9 mouse cellular contexts compared by ENCODE assay signal in genomic region chr7:100493484-100494414, GRCm38 (mm10). TPM values are rescaled to one million over a fixed set of nuclear protein-coding genes. Genes with fewer than 3 reads are reported as not detected.
A peak's percentile ranks its signal among the peaks of the same experiment; 100 is the strongest.
DNase-seq lines count a peak whose midpoint lies in the region; ATAC-seq and TF ChIP-seq lines count a peak whose summit lies in the region.
"Had no signal": no experiment of that assay in that cellular context is flagged by ENCODE, and none has a peak within 500 bp of the region (broad histone marks: within the 10 kb centered on the region; RNA-seq: fewer than 3 reads in every experiment).

No protein-coding gene starts in this region.

- peak overlapping the region; percentile 51; the same call in 1 of the 2 replicates for H3K9ac ChIP-seq in forebrain, embryonic 14.5 days (ENCODE audit: low read length)
- H3K9ac ChIP-seq in intestine, embryonic 14.5 days (ENCODE audit: low read length), result peak overlapping the region; percentile 38
- H3K9ac ChIP-seq in lung, embryonic 14.5 days, result peak overlapping the region; percentile 57
- peak overlapping the region; percentile 38; the same call in 1 of the 2 replicates for H3K9ac ChIP-seq in neural tube, embryonic 15.5 days (replicated peaks)

- DNase-seq in adrenal gland, adult 18-20 months (ENCODE audit: low spot score in 2 of 2), result peak; percentile 30 to 44
- DNase-seq in adrenal gland, postnatal 25 days, result no peak
- DNase-seq in ZHBTc4 (ENCODE audit: low read depth, low spot score), result peak; percentile 60
- DNase-seq in forebrain, embryonic 14.5 days (ENCODE audit: low spot score), result peak; percentile 72
- peak; percentile 77 for DNase-seq in intestine, embryonic 14.5 days (ENCODE audit: low spot score)
- DNase-seq in lung, embryonic 14.5 days, result peak; percentile 89
- no peak for DNase-seq in urinary bladder, adult 2 months (ENCODE audit: low spot score)

- no peaks in the 10 kb centered on the region for H3K36me3 ChIP-seq in forebrain, embryonic 14.5 days (ENCODE audit: control insufficient read depth, insufficient read depth, low read length)
- peaks cover 19% of the 10 kb centered on the region for H3K36me3 ChIP-seq in intestine, embryonic 14.5 days (ENCODE audit: control insufficient read depth, insufficient read depth, low read length)
- peaks cover 28% of the 10 kb centered on the region for H3K36me3 ChIP-seq in lung, embryonic 14.5 days (ENCODE audit: insufficient read depth)
- no peaks in the 10 kb centered on the region for H3K36me3 ChIP-seq in neural tube, embryonic 15.5 days

- H3K9me3 ChIP-seq in forebrain, embryonic 14.5 days (replicated peaks; ENCODE audit: control insufficient read depth, low read length), result no peaks in the 10 kb centered on the region
- H3K9me3 ChIP-seq in intestine, embryonic 14.5 days (ENCODE audit: control insufficient read depth, low read length), result no peaks in the 10 kb centered on the region
- no peaks in the 10 kb centered on the region for H3K9me3 ChIP-seq in lung, embryonic 14.5 days (ENCODE audit: low read depth, low read length)
- H3K9me3 ChIP-seq in neural tube, embryonic 15.5 days (replicated peaks), result no peaks in the 10 kb centered on the region

- H3K4me2 ChIP-seq in forebrain, embryonic 14.5 days (ENCODE audit: low read length), result peak overlapping the region; percentile 69
- peak overlapping the region; percentile 87 for H3K4me2 ChIP-seq in intestine, embryonic 14.5 days (ENCODE audit: low read length)
- peak overlapping the region; percentile 93 for H3K4me2 ChIP-seq in lung, embryonic 14.5 days
- peak overlapping the region; percentile 83 for H3K4me2 ChIP-seq in neural tube, embryonic 15.5 days

- TF ChIP-seq CTCF in lung, embryonic 14.5 days (IDR thresholded peaks at IDR 0.05; ENCODE audit: low read depth), result no peak

- H3K4me3 ChIP-seq in forebrain, embryonic 14.5 days (ENCODE audit: low read depth, low read length), result peak overlapping the region; percentile 32
- H3K4me3 ChIP-seq in intestine, embryonic 14.5 days (ENCODE audit: low read depth, low read length), result peak overlapping the region; percentile 43
- H3K4me3 ChIP-seq in lung, embryonic 14.5 days (ENCODE audit: low read depth, low read length), result peak overlapping the region; percentile 52
- peak overlapping the region; percentile 42 for H3K4me3 ChIP-seq in neural tube, embryonic 15.5 days (replicated peaks)

- H3K27me3 ChIP-seq in forebrain, embryonic 14.5 days (replicated peaks; ENCODE audit: control insufficient read depth, insufficient read depth, low read length), result no peaks in the 10 kb centered on the region
- H3K27me3 ChIP-seq in intestine, embryonic 14.5 days (replicated peaks; ENCODE audit: control insufficient read depth, insufficient read depth, low read length), result no peaks in the 10 kb centered on the region
- H3K27me3 ChIP-seq in lung, embryonic 14.5 days (ENCODE audit: insufficient read depth, low read length), result no peaks in the 10 kb centered on the region
- H3K27me3 ChIP-seq in neural tube, embryonic 15.5 days (replicated peaks), result peaks cover 6% of the 10 kb centered on the region; the same call in 1 of the 2 replicates

- peaks cover 20% of the 10 kb centered on the region; the same call in 1 of the 2 replicates for H3K4me1 ChIP-seq in forebrain, embryonic 14.5 days (ENCODE audit: control insufficient read depth, insufficient read depth, low read length)
- peaks cover 41% of the 10 kb centered on the region for H3K4me1 ChIP-seq in intestine, embryonic 14.5 days (replicated peaks; ENCODE audit: control insufficient read depth, insufficient read depth, low read length)
- H3K4me1 ChIP-seq in lung, embryonic 14.5 days (ENCODE audit: insufficient read depth), result peaks cover 17% of the 10 kb centered on the region
- H3K4me1 ChIP-seq in neural tube, embryonic 15.5 days, result peaks cover 42% of the 10 kb centered on the region

- WGBS in forebrain, embryonic 14.5 days, result 42% methylated on average over 19 of the region's 19 CpGs
- WGBS in intestine, embryonic 14.5 days, result 29% methylated on average over 19 of the region's 19 CpGs
- WGBS in lung, embryonic 14.5 days, result 25% methylated on average over 19 of the region's 19 CpGs
- 33% methylated on average over 19 of the region's 19 CpGs for WGBS in neural tube, embryonic 15.5 days

- no peak overlapping the region for H3K27ac ChIP-seq in forebrain, embryonic 14.5 days (ENCODE audit: low read depth, low read length)
- peak overlapping the region; percentile 55; the same call in 1 of the 2 replicates for H3K27ac ChIP-seq in intestine, embryonic 14.5 days (ENCODE audit: low read depth)
- peak overlapping the region; percentile 73 for H3K27ac ChIP-seq in lung, embryonic 14.5 days (ENCODE audit: low read depth)
- peak overlapping the region; percentile 41; the same call in 1 of the 2 replicates for H3K27ac ChIP-seq in neural tube, embryonic 15.5 days (replicated peaks)

- ATAC-seq in forebrain, embryonic 14.5 days, result peak; percentile 26; the same call in 1 of the 2 replicates
- no peak for ATAC-seq in intestine, embryonic 14.5 days (replicated peaks; ENCODE audit: low FRiP score, low TSS enrichment, low read depth)
- peak; percentile 45 for ATAC-seq in lung, embryonic 14.5 days (ENCODE audit: insufficient read depth)
- no peak for ATAC-seq in neural tube, embryonic 15.5 days (ENCODE audit: low FRiP score)

RNA-seq across cellular contexts. Expression of gene Ucp2, which starts 0.6 kb away (rescaled TPM):
- 100 to 1,000 TPM; 218 to 286 TPM for total RNA-seq in adrenal gland, adult 18-20 months (2021)
- total RNA-seq in adrenal gland, postnatal 25 days (2021), result 142 and 190 TPM in 2 replicates
- polyA plus RNA-seq in forebrain, embryonic 14.5 days (2014; fragmentation: Nextera tagmentation; extraction: Ambion mirVana), result 42.5 and 55.0 TPM in 2 replicates
- 157 and 179 TPM in 2 replicates for polyA plus RNA-seq in intestine, embryonic 14.5 days (2014; fragmentation: Nextera tagmentation; extraction: Ambion mirVana)
- polyA plus RNA-seq in lung, embryonic 14.5 days (2014; fragmentation: Nextera tagmentation; extraction: Ambion mirVana), result 162 and 184 TPM in 2 replicates
- polyA plus RNA-seq in neural tube, embryonic 15.5 days (2015; fragmentation: Nextera tagmentation; extraction: Ambion mirVana), result 71.5 and 149 TPM in 2 replicates
- polyA plus RNA-seq in urinary bladder, adult 2 months (2012; rRNA removed), result 209 and 247 TPM in 2 replicates

RNA-seq across cellular contexts. Expression of gene Ucp3, which starts 21.0 kb away (rescaled TPM):
- total RNA-seq in adrenal gland, adult 18-20 months (2021), result 10 to 100 TPM; 19.5 to 30.1 TPM
- 24.6 and 30.5 TPM in 2 replicates for total RNA-seq in adrenal gland, postnatal 25 days (2021)
- polyA plus RNA-seq in forebrain, embryonic 14.5 days (2014; fragmentation: Nextera tagmentation; extraction: Ambion mirVana), result not detected in 2 replicates
- not detected in 2 replicates for polyA plus RNA-seq in intestine, embryonic 14.5 days (2014; fragmentation: Nextera tagmentation; extraction: Ambion mirVana)
- polyA plus RNA-seq in lung, embryonic 14.5 days (2014; fragmentation: Nextera tagmentation; extraction: Ambion mirVana), result not detected in 2 replicates
- polyA plus RNA-seq in neural tube, embryonic 15.5 days (2015; fragmentation: Nextera tagmentation; extraction: Ambion mirVana), result not detected in 2 replicates
- 0.49 and 1.3 TPM in 2 replicates for polyA plus RNA-seq in urinary bladder, adult 2 months (2012; rRNA removed)
- total RNA-seq: neutrophil, adult 5-6 weeks had no signal

RNA-seq across cellular contexts. Expression of gene Dnajb13, which starts 21.0 kb away (rescaled TPM):
- total RNA-seq in adrenal gland, adult 18-20 months (2021), result under 1 TPM in 1 of 2 experiments, not detected in 1; 0.83 TPM
- total RNA-seq in adrenal gland, postnatal 25 days (2021), result not detected in 2 replicates
- polyA plus RNA-seq in forebrain, embryonic 14.5 days (2014; fragmentation: Nextera tagmentation; extraction: Ambion mirVana), result 4.6 and 5.0 TPM in 2 replicates
- 0.24 and 0.26 TPM in 2 replicates for polyA plus RNA-seq in intestine, embryonic 14.5 days (2014; fragmentation: Nextera tagmentation; extraction: Ambion mirVana)
- polyA plus RNA-seq in lung, embryonic 14.5 days (2014; fragmentation: Nextera tagmentation; extraction: Ambion mirVana), result 0.18 and 0.57 TPM in 2 replicates
- polyA plus RNA-seq in neural tube, embryonic 15.5 days (2015; fragmentation: Nextera tagmentation; extraction: Ambion mirVana), result 3.5 and 3.7 TPM in 2 replicates
- polyA plus RNA-seq in urinary bladder, adult 2 months (2012; rRNA removed), result 1.1 and 1.7 TPM in 2 replicates

RNA-seq across cellular contexts. Expression of gene Coa4, which starts 43.1 kb away (rescaled TPM):
- total RNA-seq in adrenal gland, adult 18-20 months (2021), result 10 to 100 TPM in 1 of 2 experiments, 1 to 10 TPM in 1; 8.6 to 13.2 TPM
- total RNA-seq in adrenal gland, postnatal 25 days (2021), result 11.5 and 11.7 TPM in 2 replicates
- polyA plus RNA-seq in forebrain, embryonic 14.5 days (2014; fragmentation: Nextera tagmentation; extraction: Ambion mirVana), result 13.7 and 19.0 TPM in 2 replicates
- polyA plus RNA-seq in intestine, embryonic 14.5 days (2014; fragmentation: Nextera tagmentation; extraction: Ambion mirVana), result 33.8 and 36.9 TPM in 2 replicates
- 15.4 and 18.2 TPM in 2 replicates for polyA plus RNA-seq in lung, embryonic 14.5 days (2014; fragmentation: Nextera tagmentation; extraction: Ambion mirVana)
- polyA plus RNA-seq in neural tube, embryonic 15.5 days (2015; fragmentation: Nextera tagmentation; extraction: Ambion mirVana), result 15.3 and 16.9 TPM in 2 replicates
- 21.4 and 23.7 TPM in 2 replicates for polyA plus RNA-seq in urinary bladder, adult 2 months (2012; rRNA removed)

Comparison
In these comparisons a context has a peak if more than half of its experiments do, and no peak if none do; other contexts are left out.
1. DNase-seq: peak in adrenal gland, adult 18-20 months (2 of 2), ZHBTc4 (single experiment), forebrain, embryonic 14.5 days (single experiment), intestine, embryonic 14.5 days (single experiment) and lung, embryonic 14.5 days (single experiment); none in adrenal gland, postnatal 25 days (single experiment) and urinary bladder, adult 2 months (single experiment).
2. ATAC-seq: peak in forebrain, embryonic 14.5 days (single experiment) and lung, embryonic 14.5 days (single experiment); none in intestine, embryonic 14.5 days (single experiment) and neural tube, embryonic 15.5 days (single experiment).
3. Peak in every context shown above with its lines, with median percentiles within 50 percentile points of each other: H3K4me2 ChIP-seq, H3K4me3 ChIP-seq and H3K9ac ChIP-seq.